Mouse (Mus musculus) ovary, postnatal 14 days (tissue): Measurements from ENCODE around the gene Siva1.

ENCODE experiments used
- DNase-seq: peaks from one replicate; pipeline ENCODE4 v3.0.0; 2022; ENCODE audit warnings: low spot score

Siva1 gene

DNA sequence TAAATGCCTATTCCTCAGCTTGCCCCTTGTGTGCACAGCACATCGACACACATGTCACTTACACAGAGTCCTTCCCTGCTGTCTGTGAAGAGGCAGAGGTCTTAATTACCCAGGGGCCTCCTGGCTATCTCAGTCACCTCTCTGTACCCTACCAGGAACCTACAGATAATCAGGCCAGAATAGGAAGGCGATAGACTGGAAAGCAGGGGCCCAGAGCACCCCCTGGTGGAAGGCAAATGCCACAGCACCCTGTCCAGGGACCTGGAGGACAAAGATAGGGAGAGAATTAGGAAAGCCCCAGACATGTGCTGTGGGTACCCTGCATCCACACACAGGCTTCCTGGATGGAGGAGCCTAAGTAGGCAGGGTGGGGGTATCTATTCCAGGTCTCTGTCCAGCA, 20.7 kb upstream of the Siva1 start:
- DNase-seq = peak; percentile 49

DNA sequence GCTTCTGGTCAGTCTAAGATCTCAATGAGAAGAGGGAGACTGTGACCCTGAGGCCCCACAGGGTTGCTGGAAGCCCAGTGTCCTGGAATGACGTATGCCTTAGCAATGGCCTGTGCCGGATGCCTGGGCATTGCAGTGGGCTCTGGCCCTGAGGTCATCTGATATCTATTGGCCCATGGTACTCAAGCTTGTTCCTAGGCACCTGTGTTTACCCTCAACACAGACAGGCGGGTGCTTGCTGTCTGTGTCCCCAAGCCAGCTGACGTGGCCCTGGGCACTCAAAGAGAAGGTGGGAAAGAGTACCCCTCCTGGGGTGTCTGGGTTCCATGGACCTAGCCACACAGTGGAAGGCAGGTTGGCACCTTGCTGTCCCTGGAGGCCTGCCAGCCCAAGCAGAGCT, 18.8 kb upstream of the Siva1 start:
- DNase-seq = no peak

DNA sequence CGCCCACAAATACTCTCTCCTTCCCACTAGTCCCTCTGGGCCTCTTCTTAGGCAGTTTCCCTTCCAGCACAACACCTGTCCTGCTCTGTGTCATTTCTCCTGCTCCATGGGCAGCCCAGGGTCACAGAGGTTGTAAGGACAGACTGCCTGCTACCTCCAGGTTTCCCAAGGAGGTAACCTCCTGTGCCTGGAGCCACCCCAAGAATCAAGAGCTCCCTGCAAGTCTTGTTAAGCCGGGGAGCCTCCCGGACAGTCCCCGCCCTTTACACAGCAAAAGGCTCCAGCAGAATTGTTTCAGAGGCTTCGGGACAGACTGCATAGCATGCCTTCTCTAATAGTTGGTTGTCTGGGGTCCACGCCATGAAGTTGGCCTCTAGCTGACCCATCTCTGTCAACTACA, 18.0 kb upstream of the Siva1 start:
- DNase-seq = no peak

DNA sequence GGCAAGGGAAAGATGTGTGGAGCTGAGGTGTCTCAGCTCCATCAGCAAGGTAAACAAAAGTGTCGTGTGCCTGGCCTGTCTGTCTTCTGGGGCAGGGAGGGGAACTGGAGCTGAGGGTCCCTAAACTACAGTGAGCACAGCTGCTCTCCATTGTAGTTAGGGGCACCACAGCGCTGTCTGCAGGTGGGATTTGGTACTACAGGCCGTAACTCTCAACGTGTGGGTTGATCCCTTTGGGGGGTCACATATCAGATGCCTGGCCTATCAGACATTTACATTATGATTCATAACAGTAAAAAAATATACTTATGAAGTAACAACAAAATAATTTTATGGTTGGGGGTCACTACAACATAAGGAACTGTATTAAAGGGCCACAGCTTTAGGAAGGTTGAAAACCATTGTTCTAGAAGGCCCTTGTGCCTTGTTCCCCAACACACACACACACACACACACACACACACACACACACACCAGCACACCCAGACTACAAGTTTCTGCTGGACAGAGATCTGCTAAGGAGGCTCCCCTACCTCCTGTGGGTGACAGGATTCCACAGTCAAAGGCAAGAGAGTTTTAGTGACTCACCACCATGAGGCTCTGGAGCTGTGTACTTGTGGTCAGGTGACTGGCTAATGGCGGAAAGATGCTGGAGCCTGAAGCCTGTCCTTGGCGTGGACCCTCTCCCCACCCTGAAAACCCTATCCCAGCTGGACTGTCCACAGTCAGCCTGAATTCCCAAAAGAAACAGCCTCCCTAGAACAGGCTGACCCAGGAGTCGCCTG, 17.2 kb upstream of the Siva1 start:
- DNase-seq = no peak

DNA sequence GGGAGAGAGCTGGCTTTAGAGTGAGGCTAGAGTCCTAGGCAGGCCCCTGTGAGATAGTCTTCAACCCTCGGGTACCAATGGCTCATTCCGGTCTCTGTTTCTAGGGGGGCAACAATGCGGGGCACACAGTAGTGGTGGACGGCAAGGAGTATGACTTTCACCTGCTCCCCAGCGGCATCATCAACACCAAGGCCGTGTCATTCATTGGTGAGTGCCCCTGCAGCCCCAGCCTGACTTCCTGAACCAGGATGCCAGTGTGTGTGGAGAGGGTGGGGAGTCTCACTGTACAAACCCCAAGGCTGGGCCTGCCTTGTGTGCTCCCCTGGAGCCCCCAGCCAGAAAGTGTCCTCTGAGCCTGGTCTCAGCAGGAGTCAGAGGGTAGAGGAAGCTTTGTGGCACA, 16.3 kb upstream of the Siva1 start:
- no peak for DNase-seq

DNA sequence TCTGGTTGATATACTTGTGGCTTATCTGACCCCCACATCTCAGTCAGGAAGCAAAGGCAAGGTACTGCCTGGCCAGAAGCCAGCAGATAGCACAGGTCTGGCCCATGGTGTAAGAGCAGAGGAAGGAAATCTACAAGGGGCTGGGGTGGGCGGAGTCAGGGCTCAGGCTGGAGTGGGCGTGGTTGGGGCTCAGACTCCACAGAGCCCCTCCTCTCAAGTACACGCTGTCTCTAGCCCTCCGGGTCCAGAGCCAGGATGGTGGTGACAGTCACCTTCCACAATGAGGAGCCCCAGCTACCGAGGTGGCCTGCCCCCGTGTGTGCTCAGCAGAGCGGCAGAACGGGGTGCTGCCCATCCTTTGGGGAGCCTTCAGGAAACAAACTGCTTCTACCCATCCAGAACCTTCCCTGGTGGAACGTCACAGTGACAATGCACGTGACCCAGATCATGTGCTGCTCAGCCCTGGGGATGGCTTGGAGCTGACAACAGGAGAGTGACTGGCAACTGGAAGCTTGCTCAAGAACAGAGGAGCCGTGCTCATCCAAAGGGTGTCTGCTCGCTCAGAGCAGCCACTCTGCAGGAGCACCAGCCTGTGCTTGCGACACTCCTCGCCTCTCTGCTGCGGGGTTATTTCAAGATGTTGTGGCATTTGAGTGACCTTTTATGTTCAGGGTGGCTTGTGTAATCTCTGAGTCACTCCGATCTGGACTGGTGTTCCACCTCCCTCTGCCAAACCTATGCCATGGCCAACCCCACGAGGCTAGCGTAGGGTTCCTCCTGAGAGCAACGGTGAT, 15.4 kb upstream of the Siva1 start:
- no peak for DNase-seq

DNA sequence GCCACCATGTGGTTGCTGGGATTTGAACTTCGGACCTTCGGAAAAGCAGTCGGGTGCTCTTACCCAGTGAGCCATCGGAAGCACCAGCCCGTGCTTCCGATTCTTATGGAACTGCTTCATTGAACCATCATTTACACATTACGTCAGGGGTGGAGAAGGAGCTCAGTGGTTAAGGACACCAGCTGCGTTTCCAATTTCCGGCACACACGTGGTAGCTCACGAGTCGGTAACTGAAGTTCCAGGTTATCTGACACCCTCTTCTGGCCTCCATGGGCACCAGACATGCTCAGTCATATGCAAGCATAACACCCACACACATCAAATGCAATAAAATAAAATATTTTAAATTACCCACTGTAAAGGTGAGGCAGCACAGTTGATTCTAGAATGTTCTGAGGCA, 14.4 kb upstream of the Siva1 start:
- no peak for DNase-seq

DNA sequence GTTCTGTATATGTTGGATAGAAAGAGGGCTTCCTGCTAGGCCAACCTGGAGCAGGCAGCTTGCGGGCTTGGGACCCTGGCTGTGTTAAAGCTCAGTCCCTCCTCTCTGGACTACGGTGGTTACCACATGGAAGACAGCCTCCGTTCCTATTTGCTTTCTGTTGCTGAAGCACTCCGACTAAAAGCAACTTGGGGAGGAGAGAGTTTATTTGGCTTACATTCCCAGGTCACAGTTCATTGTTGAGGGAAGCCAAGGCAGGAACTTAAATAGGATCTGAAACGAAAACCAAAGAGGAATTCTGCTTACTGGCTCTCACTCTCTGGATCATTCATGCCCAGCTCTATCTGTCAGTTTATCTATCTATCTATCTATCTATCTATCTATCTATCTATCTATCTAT, 13.7 kb upstream of the Siva1 start:
- DNase-seq = no peak

DNA sequence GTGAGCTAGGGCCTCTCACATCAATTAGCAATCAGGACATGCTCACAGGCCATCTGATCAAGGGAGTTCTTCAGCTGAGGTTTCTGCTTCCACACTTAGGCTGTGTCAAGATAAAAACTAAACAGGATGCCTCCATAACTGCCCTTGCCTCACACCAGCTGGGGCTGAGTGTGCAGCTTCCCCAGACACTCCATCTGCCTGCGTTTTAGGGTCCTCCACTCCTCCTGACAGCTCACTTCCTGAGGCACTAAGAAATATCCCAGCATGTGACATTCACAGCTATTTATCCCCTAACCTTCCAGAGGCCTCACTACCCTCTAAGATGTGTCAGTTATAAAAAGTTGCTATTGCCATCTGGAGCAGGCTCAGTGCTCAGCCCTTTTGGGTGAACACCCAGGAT, 13.0 kb upstream of the Siva1 start:
- no peak for DNase-seq

DNA sequence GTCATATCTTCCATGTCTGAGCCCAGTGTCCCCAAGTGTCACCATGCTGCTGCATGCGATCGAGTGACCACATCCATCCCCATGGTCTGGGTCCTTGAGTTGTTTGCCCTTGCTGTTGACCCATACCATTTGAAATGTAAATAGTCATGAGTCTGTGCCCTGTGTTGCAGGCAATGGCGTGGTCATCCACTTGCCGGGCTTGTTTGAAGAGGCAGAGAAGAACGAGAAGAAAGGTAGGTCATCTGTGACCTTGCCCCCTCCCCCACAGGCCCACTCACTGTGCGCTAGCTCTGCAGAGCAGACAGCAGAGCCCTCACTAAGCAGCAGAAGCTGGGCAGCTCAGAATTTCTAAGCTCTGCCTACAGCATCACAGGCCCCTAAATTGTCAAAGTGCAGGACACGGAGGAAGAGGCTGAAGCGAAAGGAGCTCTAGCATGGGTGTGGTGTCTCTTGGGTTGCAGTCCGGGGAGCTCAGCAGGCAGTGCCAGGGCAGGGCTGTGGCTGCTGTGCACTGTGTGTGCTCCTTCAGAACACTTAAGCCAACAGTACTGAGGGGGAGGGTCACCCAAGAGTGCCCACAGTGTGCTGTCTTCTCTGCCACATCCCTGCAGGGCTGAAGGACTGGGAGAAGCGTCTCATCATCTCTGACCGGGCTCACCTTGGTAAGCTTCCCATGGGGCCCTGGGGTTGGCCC, 12.2 kb upstream of the Siva1 start:
- no peak for DNase-seq

DNA sequence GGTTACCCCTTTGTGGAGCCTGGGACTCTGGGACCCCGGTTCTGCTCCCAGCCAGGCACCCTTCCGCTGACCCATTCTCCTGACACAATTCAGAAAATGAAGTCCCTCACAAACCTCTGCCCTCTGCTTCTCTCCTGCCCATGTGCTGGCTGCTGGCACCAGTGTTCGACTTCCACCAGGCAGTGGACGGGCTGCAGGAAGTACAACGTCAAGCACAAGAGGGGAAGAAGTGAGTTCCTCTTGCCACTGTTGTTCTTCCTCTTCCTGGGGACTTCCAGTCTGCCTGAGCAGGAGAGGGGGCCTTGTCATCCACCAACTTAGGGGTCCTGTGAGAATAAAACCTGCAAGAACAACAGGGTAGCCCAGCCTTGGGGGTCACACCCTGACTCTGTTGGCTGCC, 11.6 kb upstream of the Siva1 start:
- DNase-seq = no peak

DNA sequence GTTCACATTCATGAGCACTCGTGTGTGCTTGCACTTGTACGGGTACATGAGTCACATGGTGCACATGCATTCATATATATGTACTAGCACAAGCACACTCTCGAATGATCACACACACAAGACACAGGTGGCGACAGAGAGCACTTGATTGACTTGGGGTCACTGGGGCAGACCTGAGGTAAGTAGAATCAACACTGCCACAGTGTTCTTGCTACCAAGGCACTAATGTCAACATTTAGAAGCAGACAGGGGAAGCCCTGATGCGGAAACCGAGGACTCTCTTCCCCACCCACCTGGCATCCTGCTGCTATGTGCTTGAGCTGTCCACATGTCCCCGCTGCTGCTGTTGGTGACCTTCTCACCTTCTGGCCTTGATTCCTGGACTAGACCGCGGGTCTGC, 10.8 kb upstream of the Siva1 start:
- no peak for DNase-seq

DNA sequence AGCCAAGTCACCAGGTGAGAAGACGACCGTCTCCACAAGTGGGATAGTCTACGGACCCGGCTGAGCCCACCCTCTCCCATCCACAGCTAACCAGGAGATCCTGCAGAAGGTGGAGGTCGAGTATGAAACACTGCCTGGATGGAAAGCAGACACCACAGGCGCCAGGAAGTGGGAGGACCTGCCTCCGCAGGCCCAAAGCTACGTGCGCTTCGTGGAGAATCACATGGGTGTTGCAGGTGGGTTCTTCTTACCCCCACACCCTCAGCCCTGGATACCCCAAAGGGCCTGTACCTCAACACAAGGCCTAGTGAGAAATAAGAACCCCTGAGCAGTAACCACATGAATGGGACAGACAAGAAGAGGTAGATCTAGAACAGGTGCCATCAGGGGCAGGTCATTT, 5.0 kb upstream of the Siva1 start:
- no peak for DNase-seq

DNA sequence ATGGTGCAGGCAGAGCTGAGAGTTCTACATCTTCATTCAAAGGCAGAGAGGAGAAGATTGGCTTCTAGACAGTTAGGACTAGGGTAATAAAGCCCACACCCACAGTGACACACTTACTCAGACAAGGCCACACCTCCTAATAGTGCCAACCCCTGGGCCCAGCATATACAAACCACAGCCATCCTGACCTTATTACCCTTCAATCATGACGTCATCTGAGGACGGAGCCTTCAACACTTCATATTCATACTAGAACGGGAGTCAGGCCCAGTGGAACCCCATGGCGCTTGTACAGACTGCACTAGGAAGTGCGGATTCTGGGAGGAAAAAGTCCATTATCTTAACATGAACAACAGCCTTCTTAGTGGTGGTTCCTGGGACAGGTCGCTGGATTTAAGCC, 1.4 kb upstream of the Siva1 start:
- no peak for DNase-seq

DNA sequence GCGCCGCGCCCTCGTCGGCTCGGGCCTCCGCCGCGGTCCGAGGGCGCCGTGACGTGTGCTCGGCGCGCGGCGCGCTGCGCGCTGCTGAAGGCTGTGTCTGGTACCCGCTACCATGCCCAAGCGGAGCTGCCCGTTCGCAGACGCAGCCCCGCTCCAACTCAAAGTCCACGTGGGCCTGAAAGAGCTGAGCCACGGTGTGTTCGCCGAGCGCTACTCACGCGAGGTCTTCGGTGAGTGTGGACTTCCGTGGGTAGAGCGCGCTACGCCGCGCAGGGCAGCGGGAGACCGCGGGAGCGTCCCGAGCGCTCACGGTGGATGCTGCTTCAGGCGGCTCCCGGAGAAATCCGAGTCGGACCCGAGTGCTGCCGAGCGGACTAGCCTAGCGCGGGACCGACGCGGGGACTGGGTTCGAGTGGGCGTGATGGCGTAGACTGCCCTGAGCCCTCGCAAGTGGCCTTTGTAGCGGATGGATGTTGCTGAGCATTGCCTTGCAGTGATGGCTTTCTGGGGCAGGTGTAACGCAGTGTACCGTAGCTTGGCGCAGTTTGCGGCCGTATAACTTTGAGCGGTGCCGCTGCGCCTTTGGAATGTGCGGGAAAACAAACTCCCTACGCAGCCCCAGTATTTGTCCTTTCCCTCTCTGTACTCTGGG, 502 bp downstream of the Siva1 start:
- peak; percentile 15 for DNase-seq

DNA sequence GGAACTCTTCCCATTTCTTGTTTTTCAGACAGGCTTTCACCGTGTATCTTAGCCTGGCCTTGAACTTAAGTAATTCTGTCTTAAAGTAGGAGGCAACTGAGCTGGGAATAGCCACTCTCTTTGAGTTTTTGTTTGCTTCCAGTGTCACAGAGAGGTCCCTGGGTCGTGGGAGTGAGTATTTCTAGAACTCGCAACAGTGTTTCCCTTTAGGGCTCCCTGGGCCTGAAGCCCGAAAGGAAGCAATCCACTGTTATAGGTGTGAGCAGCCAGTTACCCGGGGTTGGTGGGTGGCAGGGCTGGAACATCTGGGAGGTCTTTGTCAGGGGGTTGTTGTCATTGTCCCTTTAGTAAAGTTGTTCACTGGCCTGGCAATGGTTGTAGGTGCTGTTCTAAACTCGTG, 1.7 kb downstream of the Siva1 start:
- no peak for DNase-seq

DNA sequence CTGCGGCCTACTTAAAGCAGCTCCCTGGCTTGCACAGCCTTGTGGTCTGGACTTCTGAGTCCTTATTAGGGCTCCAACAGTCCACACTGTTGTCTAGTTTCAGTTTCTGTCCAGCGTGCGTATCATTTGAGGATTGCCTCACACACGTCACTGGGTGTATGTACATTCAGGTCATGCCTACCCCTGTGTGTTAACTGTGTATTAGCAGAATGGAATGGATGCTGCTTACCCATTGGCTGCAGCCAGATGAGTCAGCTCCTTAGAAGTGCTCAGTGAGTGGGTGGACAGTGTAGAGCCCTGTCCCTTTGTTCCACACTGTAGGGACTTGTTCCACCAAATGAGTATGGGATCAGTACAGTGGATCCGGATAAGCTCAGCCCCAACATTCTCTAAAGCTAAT, 3.6 kb downstream of the Siva1 start:
- DNase-seq = no peak

DNA sequence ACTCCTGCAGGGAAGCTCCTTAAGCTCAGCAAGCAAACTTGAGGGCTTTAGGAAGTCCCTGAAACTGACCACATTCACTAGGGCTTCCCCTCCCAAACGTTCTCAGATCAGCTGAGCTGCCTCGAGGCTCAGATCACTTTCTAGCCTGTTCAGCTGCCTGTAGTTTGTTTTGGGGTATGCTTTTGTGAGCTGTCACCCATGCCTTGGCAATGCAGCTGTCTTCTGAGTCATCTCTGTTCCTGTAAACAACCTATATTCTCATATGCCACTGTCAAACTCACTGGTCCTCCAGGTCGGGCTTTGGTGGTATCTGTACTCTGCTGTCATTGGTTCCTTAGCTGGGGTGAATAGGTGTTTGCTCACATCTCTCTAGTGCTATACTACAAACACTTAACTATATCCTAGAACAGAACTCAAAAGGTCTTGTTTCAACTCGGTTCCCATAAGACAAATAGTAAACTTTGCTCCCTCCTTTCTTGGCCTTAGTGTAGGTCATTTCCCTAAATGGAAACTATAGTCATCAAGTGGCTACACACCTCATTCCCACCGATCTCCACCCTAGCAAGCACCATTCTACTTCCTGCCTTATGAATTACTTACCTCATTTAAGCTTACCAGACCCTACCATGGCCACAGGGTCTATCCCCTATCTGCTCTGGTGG, 7.4 kb downstream of the Siva1 start:
- no peak for DNase-seq

DNA sequence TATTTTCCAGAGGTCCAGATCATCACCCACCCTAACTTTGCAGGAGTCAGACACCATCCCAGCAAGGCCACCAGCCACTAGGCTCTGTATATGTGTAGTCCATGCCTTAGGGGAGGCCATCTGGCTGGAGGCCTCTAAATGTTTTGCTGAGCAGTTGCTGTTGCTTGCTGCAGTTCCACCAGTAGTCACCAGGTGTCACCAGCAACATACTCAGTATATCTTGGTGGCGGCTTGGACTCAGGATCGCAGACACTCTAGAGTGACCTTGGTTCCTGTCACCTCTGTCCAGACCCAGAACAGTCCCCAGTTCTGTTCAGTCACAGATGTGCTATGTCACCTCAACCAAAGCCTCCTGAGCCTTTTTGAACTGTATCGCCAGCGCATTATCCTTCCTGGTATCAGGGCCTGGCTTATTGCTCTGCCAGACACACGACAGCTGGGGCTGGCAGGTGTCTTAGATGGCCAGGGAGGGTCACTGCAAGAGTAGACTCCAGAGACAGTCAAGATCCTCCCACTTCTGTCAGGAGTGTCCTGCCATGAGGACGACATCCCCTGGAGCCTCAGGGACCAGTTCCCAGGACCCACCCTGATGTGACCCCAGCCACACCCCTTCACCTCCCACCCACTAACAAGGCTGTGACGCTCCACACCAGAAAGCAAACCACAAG, 8.8 kb downstream of the Siva1 start:
- DNase-seq = peak; percentile 77

DNA sequence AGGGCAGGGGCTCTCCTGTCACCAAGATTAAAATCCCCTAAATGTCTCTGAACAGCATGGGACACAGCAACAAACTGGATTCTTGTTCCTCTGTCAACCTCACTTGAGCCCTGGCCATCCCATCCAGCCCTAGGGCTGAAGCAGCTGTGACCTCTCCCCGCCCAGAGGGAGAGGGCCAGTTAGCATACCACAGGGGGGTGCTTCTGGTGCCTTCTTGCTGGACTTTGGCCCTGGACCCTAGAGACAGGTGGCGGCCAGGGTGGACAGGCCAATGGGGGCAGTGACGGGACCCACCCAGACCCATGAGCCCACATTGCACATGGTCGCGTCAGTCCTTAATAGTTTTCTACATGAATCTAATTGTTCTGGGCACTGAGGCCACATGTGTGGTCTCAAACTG, 9.6 kb downstream of the Siva1 start:
- DNase-seq = no peak

DNA sequence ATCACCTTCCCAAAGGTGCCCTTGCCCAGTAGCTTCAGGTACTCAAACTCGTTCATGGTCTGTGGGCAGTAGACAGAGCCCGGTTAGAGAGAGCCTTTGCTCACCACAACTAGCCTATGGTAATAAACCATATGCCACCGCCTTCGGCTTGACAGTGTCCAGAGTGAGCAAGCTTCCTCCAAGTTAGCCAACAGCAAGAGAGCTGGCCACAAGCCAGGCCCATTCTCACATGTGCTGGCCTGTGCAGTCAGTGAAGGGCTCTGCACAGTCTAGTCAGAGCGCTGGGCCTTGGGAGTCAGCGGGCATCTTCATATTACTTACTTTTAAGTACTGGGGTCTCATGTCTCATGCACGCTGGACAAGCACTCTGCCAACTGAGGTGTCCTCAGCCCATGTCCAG, 14.1 kb downstream of the Siva1 start:
- no peak for DNase-seq

DNA sequence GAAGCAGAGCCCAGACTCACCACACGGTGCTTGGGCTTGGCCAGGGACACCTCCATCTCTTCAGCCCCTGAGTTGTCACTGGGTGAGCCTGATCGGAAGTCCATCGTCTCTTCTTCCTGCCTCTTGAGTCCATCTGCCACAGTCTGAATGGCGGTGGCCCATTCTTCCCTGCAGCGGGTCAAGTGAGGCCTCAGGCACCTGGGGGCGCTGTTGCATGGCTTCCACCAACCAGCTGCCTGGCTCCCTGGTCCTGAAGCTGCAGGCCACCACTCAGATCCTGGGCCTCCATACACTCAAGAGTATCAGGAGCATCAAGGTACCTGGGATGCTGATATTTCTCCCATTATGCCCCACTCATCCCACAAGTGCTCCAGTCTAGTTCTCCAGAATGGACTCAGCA, 14.6 kb downstream of the Siva1 start:
- peak; percentile 57 for DNase-seq
